ENCODE assay signal across 17 mouse cellular contexts in the genomic region with DNA sequence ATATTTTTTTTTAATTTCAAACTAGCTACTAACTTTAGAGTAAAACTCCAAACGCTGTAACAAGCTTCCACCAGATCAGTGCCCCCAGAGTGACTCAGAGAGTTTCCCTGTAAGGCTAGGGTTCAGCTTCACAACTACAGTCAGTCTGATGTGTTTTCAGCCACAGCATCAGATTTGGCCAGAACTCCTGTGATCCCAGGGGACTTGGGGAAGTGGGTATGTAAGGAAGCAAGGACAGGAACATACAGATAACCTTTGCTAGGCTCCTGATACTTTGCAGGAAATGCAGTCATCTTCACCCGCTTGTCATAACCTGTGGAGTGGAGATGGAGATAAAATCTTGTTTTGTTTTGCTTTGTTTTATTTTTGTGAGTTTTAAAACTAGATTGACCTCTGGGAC.
DNase-seq lines count a peak whose midpoint lies in the region; ATAC-seq and TF ChIP-seq lines count a peak whose summit lies in the region.
"Had no signal": no experiment of that assay in that cellular context is flagged by ENCODE, and none has a peak within 500 bp of the region (broad histone marks: within the 10 kb centered on the region; RNA-seq: fewer than 3 reads in every experiment).

No protein-coding gene starts in this region.

- TF ChIP-seq CTCF in spleen, adult 2 months (IDR thresholded peaks at IDR 0.05; ENCODE audit: extremely low read depth, insufficient read depth, insufficient read length, insufficient replicate concordance): no peak
- no peak for TF ChIP-seq CTCF in kidney, postnatal 0 days (IDR thresholded peaks at IDR 0.05; ENCODE audit: low read depth)

- no peaks in the 10 kb centered on the region for H3K27me3 ChIP-seq in heart, embryonic 11.5 days (ENCODE audit: control insufficient read depth, insufficient read depth, low read length)
- no peaks in the 10 kb centered on the region for H3K27me3 ChIP-seq in spleen, adult 2 months (ENCODE audit: control insufficient read depth, insufficient read depth, low read length)
- H3K27me3 ChIP-seq in kidney, postnatal 0 days (ENCODE audit: insufficient read depth, low read length): no peaks in the 10 kb centered on the region
- H3K27me3 ChIP-seq: hindbrain, embryonic 15.5 days; limb, embryonic 13.5 days; liver, embryonic 15.5 days; neural tube, embryonic 13.5 days had no signal

- no peak overlapping the region for H3K4me2 ChIP-seq in heart, embryonic 11.5 days
- H3K4me2 ChIP-seq in kidney, postnatal 0 days (ENCODE audit: low read length): no peak overlapping the region
- H3K4me2 ChIP-seq: hindbrain, embryonic 15.5 days; limb, embryonic 13.5 days; liver, embryonic 15.5 days; neural tube, embryonic 13.5 days had no signal

- H3K4me1 ChIP-seq in heart, embryonic 11.5 days (ENCODE audit: control insufficient read depth, insufficient read depth, low read length): no peaks in the 10 kb centered on the region
- H3K4me1 ChIP-seq in spleen, adult 2 months (ENCODE audit: control insufficient read depth, insufficient read depth, insufficient read length): peaks cover 20% of the 10 kb centered on the region
- H3K4me1 ChIP-seq in kidney, postnatal 0 days (replicated peaks; ENCODE audit: insufficient read depth, low read length): no peaks in the 10 kb centered on the region
- H3K4me1 ChIP-seq: forebrain, embryonic 10.5 days; hindbrain, embryonic 15.5 days; limb, embryonic 13.5 days; liver, embryonic 15.5 days; neural tube, embryonic 13.5 days had no signal

- TF ChIP-seq POLR2A in spleen, adult 2 months (IDR thresholded peaks at IDR 0.05; ENCODE audit: low read depth, low read length): no peak

- H3K9me3 ChIP-seq in heart, embryonic 11.5 days (replicated peaks; ENCODE audit: control insufficient read depth, low read length): no peaks in the 10 kb centered on the region
- H3K9me3 ChIP-seq in kidney, postnatal 0 days (replicated peaks; ENCODE audit: low read length): no peaks in the 10 kb centered on the region
- H3K9me3 ChIP-seq: forebrain, embryonic 10.5 days; hindbrain, embryonic 15.5 days; limb, embryonic 13.5 days; liver, embryonic 15.5 days; neural tube, embryonic 13.5 days had no signal

- ATAC-seq in heart, embryonic 11.5 days (replicated peaks; ENCODE audit: insufficient number of reproducible peaks, low FRiP score, low TSS enrichment): no peak
- no peak for ATAC-seq in kidney, postnatal 0 days (replicated peaks; ENCODE audit: low FRiP score, low read depth)

- no peaks in the 10 kb centered on the region for H3K36me3 ChIP-seq in heart, embryonic 11.5 days (ENCODE audit: control insufficient read depth, insufficient read depth, low read length)
- H3K36me3 ChIP-seq in spleen, adult 2 months (ENCODE audit: control insufficient read depth, insufficient read depth, low read length): no peaks in the 10 kb centered on the region
- H3K36me3 ChIP-seq in kidney, postnatal 0 days (ENCODE audit: insufficient read depth, low read length): no peaks in the 10 kb centered on the region
- H3K36me3 ChIP-seq: forebrain, embryonic 10.5 days; hindbrain, embryonic 15.5 days; limb, embryonic 13.5 days; liver, embryonic 15.5 days; neural tube, embryonic 13.5 days had no signal

- no peak overlapping the region for H3K4me3 ChIP-seq in heart, embryonic 11.5 days (ENCODE audit: low read depth, low read length)
- H3K4me3 ChIP-seq in spleen, adult 2 months (ENCODE audit: extremely low read depth, insufficient read depth, insufficient read length): no peak overlapping the region
- H3K4me3 ChIP-seq in kidney, postnatal 0 days (replicated peaks; ENCODE audit: low read depth, low read length): no peak overlapping the region
- H3K4me3 ChIP-seq: forebrain, embryonic 10.5 days; hindbrain, embryonic 15.5 days; left cerebral cortex, adult 2 months; limb, embryonic 13.5 days; liver, embryonic 15.5 days; neural tube, embryonic 13.5 days had no signal

- H3K9ac ChIP-seq in heart, embryonic 11.5 days (ENCODE audit: low read depth, low read length): no peak overlapping the region
- H3K9ac ChIP-seq in kidney, postnatal 0 days (ENCODE audit: low read depth, low read length): no peak overlapping the region
- H3K9ac ChIP-seq: hindbrain, embryonic 15.5 days; limb, embryonic 13.5 days; liver, embryonic 15.5 days; neural tube, embryonic 13.5 days had no signal

- H3K27ac ChIP-seq in heart, embryonic 11.5 days (ENCODE audit: low read depth, low read length): no peak overlapping the region
- H3K27ac ChIP-seq in spleen, adult 2 months (ENCODE audit: insufficient read depth, low read length): peak overlapping the region; percentile 59
- no peak overlapping the region for H3K27ac ChIP-seq in kidney, postnatal 0 days
- H3K27ac ChIP-seq: forebrain, embryonic 10.5 days; hindbrain, embryonic 15.5 days; left cerebral cortex, adult 2 months; limb, embryonic 13.5 days; liver, embryonic 15.5 days; neural tube, embryonic 13.5 days had no signal

- 55% methylated on average over 2 of the region's 2 CpGs for whole genome bisulfite sequencing in heart, embryonic 11.5 days (ENCODE audit: insufficient replicate concordance)
- 64% methylated on average over 2 of the region's 2 CpGs for WGBS in spleen, adult 2 months
- 81% methylated on average over 2 of the region's 2 CpGs for WGBS in kidney, postnatal 0 days

- DNase-seq in heart, adult 11 months: peak; percentile 91
- DNase-seq in spleen, adult 2 months (ENCODE audit: low read depth in 1 of 2, low spot score in 2 of 2): no peak
- DNase-seq in spleen, postnatal 36 days (ENCODE audit: low spot score in 2 of 2): no peak
- peak; percentile 32 for DNase-seq in kidney, postnatal 0 days (ENCODE audit: low spot score)
- no peak for DNase-seq in thymus, postnatal 25 days
- DNase-seq in cerebellum, adult 9-11 months: no peak
- DNase-seq: cerebellum, adult 2 months; gastrocnemius, postnatal 25 days; lung, postnatal 14 days; thymus, adult 2 months had no signal

Comparison
In these comparisons a context has a peak if more than half of its experiments do, and no peak if none do; other contexts are left out.
1. DNase-seq: peak in heart, adult 11 months (single experiment) and kidney, postnatal 0 days (single experiment); none in spleen, adult 2 months (0 of 2), spleen, postnatal 36 days (0 of 2), thymus, postnatal 25 days (single experiment) and cerebellum, adult 9-11 months (single experiment).